Mouse (Mus musculus): ENCODE results near the gene Astn2. TPM values are rescaled to one million over a fixed set of nuclear protein-coding genes. Genes with fewer than 3 reads are reported as not detected.
A peak's percentile ranks its signal among the peaks of the same experiment; 100 is the strongest.

Gene Astn2
- polyA plus RNA-seq, 1 experiment from 2014 or later, result 0.15 TPM

- no peak overlapping the region for H3K4me3 ChIP-seq (replicated peaks; ENCODE audit: low read length)
- no peaks in the 10 kb centered on the region for H3K36me3 ChIP-seq (ENCODE audit: control insufficient read depth, insufficient read depth, low read length)
- no peaks in the 10 kb centered on the region for H3K27me3 ChIP-seq (ENCODE audit: control insufficient read depth, insufficient read depth, low read length)
- no peak overlapping the region for H3K4me2 ChIP-seq (ENCODE audit: low read depth, low read length)
- H3K9ac ChIP-seq (ENCODE audit: low read length), result no peak overlapping the region
- H3K27ac ChIP-seq (ENCODE audit: low read length), result no peak overlapping the region
- ATAC-seq (ENCODE audit: insufficient read depth, low FRiP score), result no peak
- no peaks in the 10 kb centered on the region for H3K4me1 ChIP-seq (ENCODE audit: control insufficient read depth, insufficient read depth, low read length)
- H3K9me3 ChIP-seq (replicated peaks; ENCODE audit: control insufficient read depth, low read length), result no peaks in the 10 kb centered on the region
- 74% methylated on average over 3 of the region's 3 CpGs for WGBS
These were observed 457.2 kb downstream of the Astn2 start for GRCm38 (mm10) chr4:65947141-65947649.

GRCm38 (mm10) chr4:65946021-65946420 is 458.4 kb downstream of the Astn2 start:
- no peaks in the 10 kb centered on the region for H3K9me3 ChIP-seq (replicated peaks; ENCODE audit: control insufficient read depth, low read length)

GRCm38 (mm10) chr4:65930901-65931300 is 473.5 kb downstream of the Astn2 start:
- ATAC-seq (ENCODE audit: insufficient read depth, low FRiP score), result no peak
- no peaks in the 10 kb centered on the region for H3K27me3 ChIP-seq (ENCODE audit: control insufficient read depth, insufficient read depth, low read length)
- 70% methylated on average over 2 of the region's 2 CpGs for WGBS
- H3K27ac ChIP-seq (ENCODE audit: low read length), result no peak overlapping the region
- no peak overlapping the region for H3K9ac ChIP-seq (ENCODE audit: low read length)
- no peak overlapping the region for H3K4me3 ChIP-seq (replicated peaks; ENCODE audit: low read length)
- no peaks in the 10 kb centered on the region for H3K9me3 ChIP-seq (replicated peaks; ENCODE audit: control insufficient read depth, low read length)
- no peaks in the 10 kb centered on the region for H3K4me1 ChIP-seq (ENCODE audit: control insufficient read depth, insufficient read depth, low read length)
- no peaks in the 10 kb centered on the region for H3K36me3 ChIP-seq (ENCODE audit: control insufficient read depth, insufficient read depth, low read length)
- no peak overlapping the region for H3K4me2 ChIP-seq (ENCODE audit: low read depth, low read length)

More at GRCm38 (mm10) chr4:65946021-65946420, 458.4 kb downstream of the Astn2 start:
- H3K27me3 ChIP-seq (ENCODE audit: control insufficient read depth, insufficient read depth, low read length), result no peaks in the 10 kb centered on the region
- H3K4me3 ChIP-seq (replicated peaks; ENCODE audit: low read length), result no peak overlapping the region
- no peak overlapping the region for H3K27ac ChIP-seq (ENCODE audit: low read length)
- WGBS, result 82% methylated on average over 2 of the region's 2 CpGs
- ATAC-seq (ENCODE audit: insufficient read depth, low FRiP score), result no peak
- no peaks in the 10 kb centered on the region for H3K4me1 ChIP-seq (ENCODE audit: control insufficient read depth, insufficient read depth, low read length)
- H3K4me2 ChIP-seq (ENCODE audit: low read depth, low read length), result no peak overlapping the region
- no peak overlapping the region for H3K9ac ChIP-seq (ENCODE audit: low read length)
- no peaks in the 10 kb centered on the region for H3K36me3 ChIP-seq (ENCODE audit: control insufficient read depth, insufficient read depth, low read length)

- Histone ChIP-seq H3K27ac (ENCODE audit: low read length) (no peak overlapping the region), H3K4me3 (replicated peaks; ENCODE audit: low read length) (no peak overlapping the region), H3K9me3 (replicated peaks; ENCODE audit: control insufficient read depth, low read length) (no peaks in the 10 kb centered on the region), H3K36me3 (ENCODE audit: control insufficient read depth, insufficient read depth, low read length) (no peaks in the 10 kb centered on the region), H3K9ac (ENCODE audit: low read length) (no peak overlapping the region), H3K27me3 (ENCODE audit: control insufficient read depth, insufficient read depth, low read length) (no peaks in the 10 kb centered on the region), H3K4me2 (ENCODE audit: low read depth, low read length) (no peak overlapping the region), H3K4me1 (ENCODE audit: control insufficient read depth, insufficient read depth, low read length) (no peaks in the 10 kb centered on the region)
- ATAC-seq (ENCODE audit: insufficient read depth, low FRiP score), result no peak
- 36% methylated on average over 1 of the region's 1 CpGs for WGBS
These were observed 484.1 kb downstream of the Astn2 start for GRCm38 (mm10) chr4:65920294-65920693.

- Histone ChIP-seq H3K27me3 (ENCODE audit: control insufficient read depth, insufficient read depth, low read length) (no peaks in the 10 kb centered on the region), H3K36me3 (ENCODE audit: control insufficient read depth, insufficient read depth, low read length) (no peaks in the 10 kb centered on the region), H3K9me3 (replicated peaks; ENCODE audit: control insufficient read depth, low read length) (no peaks in the 10 kb centered on the region), H3K4me2 (ENCODE audit: low read depth, low read length) (no peak overlapping the region), H3K4me3 (replicated peaks; ENCODE audit: low read length) (no peak overlapping the region), H3K27ac (ENCODE audit: low read length) (no peak overlapping the region), H3K4me1 (ENCODE audit: control insufficient read depth, insufficient read depth, low read length) (no peaks in the 10 kb centered on the region), H3K9ac (ENCODE audit: low read length) (no peak overlapping the region)
- no peak for ATAC-seq (ENCODE audit: insufficient read depth, low FRiP score)
- WGBS, result 54% methylated on average over 11 of the region's 11 CpGs
These were observed 488.1 kb downstream of the Astn2 start for GRCm38 (mm10) chr4:65916027-65917008.

GRCm38 (mm10) chr4:65912247-65912942 is 492.0 kb downstream of the Astn2 start:
- H3K9ac ChIP-seq (ENCODE audit: low read length), result no peak overlapping the region
- H3K36me3 ChIP-seq (ENCODE audit: control insufficient read depth, insufficient read depth, low read length), result no peaks in the 10 kb centered on the region
- H3K27me3 ChIP-seq (ENCODE audit: control insufficient read depth, insufficient read depth, low read length), result no peaks in the 10 kb centered on the region
- H3K4me2 ChIP-seq (ENCODE audit: low read depth, low read length), result no peak overlapping the region
- no peaks in the 10 kb centered on the region for H3K4me1 ChIP-seq (ENCODE audit: control insufficient read depth, insufficient read depth, low read length)
- 0 out of 2 replicates have a peak overlapping the region, but pooled peaks have one; percentile 28 for H3K27ac ChIP-seq (ENCODE audit: low read length)
- no peak overlapping the region for H3K4me3 ChIP-seq (replicated peaks; ENCODE audit: low read length)
- peak; percentile 68; the same call in 1 of the 2 replicates for ATAC-seq (ENCODE audit: insufficient read depth, low FRiP score)
- WGBS, result 60% methylated on average over 8 of the region's 8 CpGs
- no peaks in the 10 kb centered on the region for H3K9me3 ChIP-seq (replicated peaks; ENCODE audit: control insufficient read depth, low read length)

GRCm38 (mm10) chr4:65907660-65908059 is 496.8 kb downstream of the Astn2 start:
- H3K9me3 ChIP-seq (replicated peaks; ENCODE audit: control insufficient read depth, low read length), result no peaks in the 10 kb centered on the region
- no peak overlapping the region for H3K4me2 ChIP-seq (ENCODE audit: low read depth, low read length)
- no peak overlapping the region for H3K4me3 ChIP-seq (replicated peaks; ENCODE audit: low read length)
- no peaks in the 10 kb centered on the region for H3K4me1 ChIP-seq (ENCODE audit: control insufficient read depth, insufficient read depth, low read length)
- H3K27me3 ChIP-seq (ENCODE audit: control insufficient read depth, insufficient read depth, low read length), result no peaks in the 10 kb centered on the region
- H3K36me3 ChIP-seq (ENCODE audit: control insufficient read depth, insufficient read depth, low read length), result no peaks in the 10 kb centered on the region
- WGBS, result 67% methylated on average over 7 of the region's 7 CpGs
- H3K27ac ChIP-seq (ENCODE audit: low read length), result no peak overlapping the region
- H3K9ac ChIP-seq (ENCODE audit: low read length), result no peak overlapping the region
- ATAC-seq (ENCODE audit: insufficient read depth, low FRiP score), result no peak

GRCm38 (mm10) chr4:65904963-65905362 is 499.4 kb downstream of the Astn2 start:
- H3K4me3 ChIP-seq (replicated peaks; ENCODE audit: low read length), result no peak overlapping the region
- ATAC-seq (ENCODE audit: insufficient read depth, low FRiP score), result no peak
- no peaks in the 10 kb centered on the region for H3K36me3 ChIP-seq (ENCODE audit: control insufficient read depth, insufficient read depth, low read length)

More at GRCm38 (mm10) chr4:65904963-65905362, 499.4 kb downstream of the Astn2 start:
- Histone ChIP-seq H3K4me1 (ENCODE audit: control insufficient read depth, insufficient read depth, low read length) (no peaks in the 10 kb centered on the region), H3K27me3 (ENCODE audit: control insufficient read depth, insufficient read depth, low read length) (no peaks in the 10 kb centered on the region), H3K9me3 (replicated peaks; ENCODE audit: control insufficient read depth, low read length) (no peaks in the 10 kb centered on the region), H3K9ac (ENCODE audit: low read length) (no peak overlapping the region), H3K4me2 (ENCODE audit: low read depth, low read length) (no peak overlapping the region), H3K27ac (ENCODE audit: low read length) (no peak overlapping the region)
- 61% methylated on average over 2 of the region's 2 CpGs for WGBS
